Mouse (Mus musculus): Measurements from ENCODE around the gene Prima1. TPM values are rescaled to one million over a fixed set of nuclear protein-coding genes. Genes with fewer than 3 reads are reported as not detected.

Gene Prima1
- total RNA-seq, 2 experiments from 2014 or later: 1.3 to 3.0 TPM

GRCm38 (mm10) chr12:103164101-103165030 is 77.6 kb downstream of the Prima1 start:
- intact Hi-C loops (cut with DNase I): no loop called here

DNA sequence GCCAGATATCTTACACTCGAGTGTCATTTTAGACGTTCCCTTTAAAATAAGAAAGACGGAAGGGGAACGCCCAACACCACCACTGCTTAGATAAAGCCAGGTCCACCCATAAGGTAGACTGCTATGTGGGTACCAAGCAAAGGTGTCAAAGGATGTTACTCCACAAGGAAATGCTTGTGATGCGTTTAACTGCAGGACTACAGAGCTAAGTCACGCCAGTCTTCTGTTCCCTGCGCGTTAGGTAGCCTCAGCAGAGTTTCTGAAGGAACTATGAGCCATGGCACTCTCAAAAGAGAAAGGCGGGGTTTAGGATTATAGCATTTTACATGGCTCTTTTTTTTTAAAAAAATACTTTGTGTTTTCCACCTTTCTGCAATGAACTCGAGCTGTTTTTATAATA is 78.4 kb downstream of the Prima1 start:
- DNase-seq (ENCODE audit: extremely low spot score in 1 of 2, low spot score in 2 of 2): no peak
- intact Hi-C loops (cut with DNase I): no loop called here

More at GRCm38 (mm10) chr12:103164101-103165030, 77.6 kb downstream of the Prima1 start:
- DNase-seq (ENCODE audit: extremely low spot score in 1 of 2, low spot score in 2 of 2): no peak

GRCm38 (mm10) chr12:103160721-103161120 is 81.2 kb downstream of the Prima1 start:
- no peak for DNase-seq (ENCODE audit: extremely low spot score in 1 of 2, low spot score in 2 of 2)

GRCm38 (mm10) chr12:103159016-103159415 is 82.9 kb downstream of the Prima1 start:
- no peak for DNase-seq (ENCODE audit: extremely low spot score in 1 of 2, low spot score in 2 of 2)

More at GRCm38 (mm10) chr12:103160721-103161120, 81.2 kb downstream of the Prima1 start:
- intact Hi-C loops (cut with DNase I): no loop called here

GRCm38 (mm10) chr12:103157129-103157910 is 84.6 kb downstream of the Prima1 start:
- DNase-seq (ENCODE audit: extremely low spot score in 1 of 2, low spot score in 2 of 2): no peak
- intact Hi-C loops (cut with DNase I): no loop called here

More at GRCm38 (mm10) chr12:103159016-103159415, 82.9 kb downstream of the Prima1 start:
- intact Hi-C loops (cut with DNase I): no loop called here

GRCm38 (mm10) chr12:103155406-103155805 is 86.5 kb downstream of the Prima1 start:
- intact Hi-C loops (cut with DNase I): no loop called here
- no peak for DNase-seq (ENCODE audit: extremely low spot score in 1 of 2, low spot score in 2 of 2)

DNA sequence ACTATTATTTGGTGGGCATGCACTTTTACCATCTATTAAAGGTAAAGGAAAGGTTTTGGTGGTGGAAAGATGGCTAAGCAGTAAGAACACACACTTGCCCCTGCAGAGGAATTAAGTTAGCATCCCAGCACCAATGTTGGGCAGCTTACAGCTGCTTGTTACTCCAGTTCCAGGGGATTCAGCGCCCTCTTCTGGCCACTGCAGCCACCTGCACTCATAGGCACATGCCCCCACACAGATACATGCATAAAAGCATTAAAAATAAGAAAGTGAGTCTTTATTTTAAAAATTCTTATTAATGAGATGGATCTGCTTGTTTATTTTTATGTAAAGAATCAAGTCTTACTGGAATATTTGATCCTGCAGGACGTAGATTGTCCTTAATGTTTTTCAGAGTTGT is 87.0 kb downstream of the Prima1 start:
- no peak for DNase-seq (ENCODE audit: extremely low spot score in 1 of 2, low spot score in 2 of 2)

DNA sequence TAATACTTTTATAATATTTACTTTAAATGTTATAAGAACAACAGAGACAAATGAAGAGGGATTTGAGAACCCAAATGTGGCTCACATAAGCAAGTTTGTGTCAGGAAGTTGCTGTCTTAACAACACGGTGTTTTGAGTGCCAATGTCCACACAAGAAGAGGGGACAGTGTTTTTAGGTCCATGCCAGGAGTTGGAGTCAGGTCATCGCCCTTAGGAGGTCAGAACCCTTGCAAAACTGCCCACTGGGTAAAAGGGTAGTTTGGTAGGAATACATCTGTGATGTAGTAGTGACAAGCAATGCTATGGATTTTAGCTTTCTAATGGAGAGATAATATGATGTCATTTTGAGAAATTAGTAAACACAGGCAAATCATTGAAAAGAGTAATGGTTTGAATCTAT is 91.7 kb downstream of the Prima1 start:
- no peak for DNase-seq (ENCODE audit: extremely low spot score in 1 of 2, low spot score in 2 of 2)
- intact Hi-C loops (cut with DNase I): no loop called here

More for the DNA sequence above, 87.0 kb downstream of the Prima1 start:
- intact Hi-C loops (cut with DNase I): no loop called here

Other genes starting within 250 kb of the Prima1 start
- 1 to 10 TPM; 5.1 to 7.1 TPM for gene Fam181a, start 68.8 kb upstream of the Prima1 start, total RNA-seq (2021)
- gene Asb2, start 113.9 kb upstream of the Prima1 start, total RNA-seq (2021): 1 to 10 TPM; 3.3 to 3.7 TPM
- 10 to 100 TPM; 20.6 to 23.2 TPM for gene Otub2, start 146.5 kb upstream of the Prima1 start, total RNA-seq (2021)
- gene 9330161L09Rik, start 165.7 kb upstream of the Prima1 start, total RNA-seq (2021): 1 to 10 TPM; 1.8 to 3.4 TPM
- 100 to 1,000 TPM; 172 to 173 TPM for gene Ddx24, start 183.7 kb upstream of the Prima1 start, total RNA-seq (2021)
- gene Ifi27, start 192.1 kb upstream of the Prima1 start, total RNA-seq (2021): 10 to 100 TPM; 27.9 to 31.4 TPM
- 1 to 10 TPM; 3.3 to 5.4 TPM for gene Ifi27l2a, start 201.5 kb upstream of the Prima1 start, total RNA-seq (2021)
- not detected for gene Ifi27l2b, start 215.1 kb upstream of the Prima1 start, total RNA-seq (2021)